Mouse (Mus musculus) heart, embryonic 12.5 days (tissue): Measurements from ENCODE around the gene Lrp1. TPM values are rescaled to one million over a fixed set of nuclear protein-coding genes. Genes with fewer than 3 reads are reported as not detected.

ENCODE experiments used
- ATAC-seq: fragments of 200-750 bp; cut with Nextera tagmentation; 2 replicates; pipeline ENCODE4 v1.8.0; 2017; ENCODE audit warnings: moderate TSS enrichment, moderate library complexity; ENCODE audit not compliant: insufficient number of reproducible peaks, low FRiP score
- H3K27ac ChIP-seq: fragments of 300-500 bp; sonication (generic); 2 replicates; pipeline ENCODE4 v1.5.1; 2016; ENCODE audit warnings: mild to moderate bottlenecking, moderate library complexity; ENCODE audit not compliant: poor library complexity, severe bottlenecking
- H3K27me3 ChIP-seq: fragments of 300-500 bp; sonication (generic); replicated peaks from 2 replicates; pipeline ENCODE4 v1.6.1; 2016; ENCODE audit warnings: mild to moderate bottlenecking, moderate library complexity
- H3K36me3 ChIP-seq: fragments of 300-500 bp; sonication (generic); 2 replicates; pipeline ENCODE4 v1.6.1; 2016; ENCODE audit warnings: mild to moderate bottlenecking, moderate library complexity
- H3K4me1 ChIP-seq: fragments of 300-500 bp; sonication (generic); replicated peaks from 2 replicates; pipeline ENCODE4 v1.6.1; 2016; ENCODE audit warnings: mild to moderate bottlenecking
- H3K4me2 ChIP-seq: fragments of 300-500 bp; sonication (generic); 2 replicates; pipeline ENCODE4 v1.6.1; 2016; ENCODE audit warnings: mild to moderate bottlenecking, moderate library complexity
- H3K4me3 ChIP-seq: fragments of 300-500 bp; sonication (generic); 2 replicates; pipeline ENCODE4 v1.5.1; 2016; ENCODE audit warnings: mild to moderate bottlenecking
- H3K9ac ChIP-seq: fragments of 300-500 bp; sonication (generic); 2 replicates; pipeline ENCODE4 v1.6.1; 2016; ENCODE audit warnings: mild to moderate bottlenecking, moderate library complexity
- H3K9me3 ChIP-seq: fragments of 300-500 bp; sonication (generic); replicated peaks from 2 replicates; pipeline ENCODE4 v1.6.1; 2016; ENCODE audit warnings: mild to moderate bottlenecking, moderate library complexity
- WGBS: fragments of 180-500 bp; shearing (Covaris S2); methylation state at CpG from one replicate; pipeline ENCODE4 v1.1.7; 2016; 5-methylcytosine and 5-hydroxymethylcytosine counted together
- polyA plus RNA-seq: library from polyadenylated mRNA; unstranded; fragments of >200 nt; fragmentation: Nextera tagmentation; extraction: Ambion mirVana; gene quantifications from 2 replicates; pipeline ENCODE4 v1.2.1, GENCODE M21; 2016

Gene Lrp1
- polyA plus RNA-seq, 1 experiment from 2014 or later: 43.3 TPM

- H3K27me3 ChIP-seq: no peaks in the 10 kb centered on the region
- ATAC-seq: no peak
- H3K27ac ChIP-seq: no peak overlapping the region
- H3K4me1 ChIP-seq: peaks cover 25% of the 10 kb centered on the region
- H3K36me3 ChIP-seq: peaks cover 73% of the 10 kb centered on the region
- H3K4me3 ChIP-seq: no peak overlapping the region
- no peak overlapping the region for H3K9ac ChIP-seq
- 79% methylated on average over 8 of the region's 8 CpGs for WGBS
- H3K9me3 ChIP-seq: no peaks in the 10 kb centered on the region
- no peak overlapping the region for H3K4me2 ChIP-seq
Measured at GRCm38 (mm10) chr10:127587776-127588175, 33.2 kb downstream of the Lrp1 start.

GRCm38 (mm10) chr10:127586209-127586608, 34.7 kb downstream of the Lrp1 start:
- 85% methylated on average over 4 of the region's 4 CpGs for WGBS
- Histone ChIP-seq H3K36me3 (peaks cover 79% of the 10 kb centered on the region), H3K9ac (no peak overlapping the region), H3K4me3 (no peak overlapping the region), H3K27me3 (no peaks in the 10 kb centered on the region), H3K4me2 (no peak overlapping the region), H3K9me3 (no peaks in the 10 kb centered on the region), H3K4me1 (peaks cover 9% of the 10 kb centered on the region), H3K27ac (no peak overlapping the region)
- no peak for ATAC-seq

- ATAC-seq: no peak
- H3K27me3 ChIP-seq: no peaks in the 10 kb centered on the region
- H3K9ac ChIP-seq: no peak overlapping the region
- H3K4me2 ChIP-seq: no peak overlapping the region
- H3K36me3 ChIP-seq: peaks cover 80% of the 10 kb centered on the region
- no peak overlapping the region for H3K4me3 ChIP-seq
- H3K4me1 ChIP-seq: peaks cover 3% of the 10 kb centered on the region; the same call in 1 of the 2 replicates
- whole genome bisulfite sequencing: 87% methylated on average over 2 of the region's 2 CpGs
- H3K27ac ChIP-seq: no peak overlapping the region
- H3K9me3 ChIP-seq: no peaks in the 10 kb centered on the region
Measured at GRCm38 (mm10) chr10:127585598-127585997, 35.4 kb downstream of the Lrp1 start.

GRCm38 (mm10) chr10:127583649-127584048, 37.3 kb downstream of the Lrp1 start:
- Histone ChIP-seq H3K27me3 (no peaks in the 10 kb centered on the region), H3K4me2 (no peak overlapping the region), H3K4me3 (no peak overlapping the region), H3K9ac (no peak overlapping the region), H3K36me3 (peaks cover 67% of the 10 kb centered on the region), H3K4me1 (no peaks in the 10 kb centered on the region), H3K9me3 (no peaks in the 10 kb centered on the region), H3K27ac (no peak overlapping the region)
- WGBS: 74% methylated on average over 8 of the region's 8 CpGs
- peak; percentile 27; the same call in 1 of the 2 replicates for ATAC-seq

GRCm38 (mm10) chr10:127581291-127581690, 39.7 kb downstream of the Lrp1 start:
- Histone ChIP-seq H3K36me3 (peaks cover 71% of the 10 kb centered on the region), H3K4me2 (no peak overlapping the region)
- ATAC-seq: no peak

DNA sequence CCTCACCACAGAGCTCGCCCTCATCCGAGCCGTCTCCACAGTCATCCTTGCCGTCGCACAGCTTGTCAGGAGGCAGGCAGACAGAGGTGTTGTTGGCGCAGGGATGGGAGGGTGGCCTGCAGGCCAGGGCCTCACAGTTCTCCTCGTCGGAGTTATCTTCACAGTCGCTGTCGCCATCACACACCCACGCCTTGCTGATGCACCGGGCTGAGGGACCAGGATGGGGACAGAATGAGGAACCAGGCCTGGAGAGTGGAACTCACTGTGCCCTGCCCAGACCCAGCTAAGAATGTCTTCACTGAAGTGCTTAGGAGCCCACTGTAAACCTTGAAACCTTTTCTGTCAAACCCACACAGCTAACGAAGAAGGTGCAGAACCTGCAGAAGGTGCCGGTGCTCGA, 43.0 kb downstream of the Lrp1 start:
- Histone ChIP-seq H3K9ac (no peak overlapping the region), H3K9me3 (no peaks in the 10 kb centered on the region), H3K27ac (no peak overlapping the region), H3K36me3 (peaks cover 78% of the 10 kb centered on the region), H3K4me3 (no peak overlapping the region), H3K27me3 (no peaks in the 10 kb centered on the region), H3K4me2 (no peak overlapping the region), H3K4me1 (peaks cover 4% of the 10 kb centered on the region; the same call in 1 of the 2 replicates)
- WGBS: 77% methylated on average over 15 of the region's 15 CpGs
- no peak for ATAC-seq

More at GRCm38 (mm10) chr10:127581291-127581690, 39.7 kb downstream of the Lrp1 start:
- 66% methylated on average over 9 of the region's 9 CpGs for WGBS
- peaks cover 4% of the 10 kb centered on the region; the same call in 1 of the 2 replicates for H3K4me1 ChIP-seq
- no peak overlapping the region for H3K4me3 ChIP-seq
- H3K9me3 ChIP-seq: no peaks in the 10 kb centered on the region
- no peaks in the 10 kb centered on the region for H3K27me3 ChIP-seq
- no peak overlapping the region for H3K9ac ChIP-seq
- H3K27ac ChIP-seq: no peak overlapping the region

- Histone ChIP-seq H3K9me3 (no peaks in the 10 kb centered on the region), H3K27me3 (no peaks in the 10 kb centered on the region), H3K4me3 (no peak overlapping the region), H3K36me3 (peaks cover 78% of the 10 kb centered on the region), H3K27ac (no peak overlapping the region), H3K4me2 (no peak overlapping the region), H3K9ac (no peak overlapping the region), H3K4me1 (peaks cover 4% of the 10 kb centered on the region; the same call in 1 of the 2 replicates)
- 84% methylated on average over 9 of the region's 9 CpGs for WGBS
- no peak for ATAC-seq
Measured at GRCm38 (mm10) chr10:127577156-127577555, 43.8 kb downstream of the Lrp1 start.

GRCm38 (mm10) chr10:127576381-127576961, 44.5 kb downstream of the Lrp1 start:
- Histone ChIP-seq H3K36me3 (peaks cover 75% of the 10 kb centered on the region), H3K4me3 (no peak overlapping the region), H3K27ac (no peak overlapping the region), H3K27me3 (no peaks in the 10 kb centered on the region), H3K9me3 (no peaks in the 10 kb centered on the region), H3K9ac (no peak overlapping the region), H3K4me1 (peaks cover 4% of the 10 kb centered on the region; the same call in 1 of the 2 replicates), H3K4me2 (no peak overlapping the region)
- ATAC-seq: no peak
- 57% methylated on average over 18 of the region's 18 CpGs for WGBS

DNA sequence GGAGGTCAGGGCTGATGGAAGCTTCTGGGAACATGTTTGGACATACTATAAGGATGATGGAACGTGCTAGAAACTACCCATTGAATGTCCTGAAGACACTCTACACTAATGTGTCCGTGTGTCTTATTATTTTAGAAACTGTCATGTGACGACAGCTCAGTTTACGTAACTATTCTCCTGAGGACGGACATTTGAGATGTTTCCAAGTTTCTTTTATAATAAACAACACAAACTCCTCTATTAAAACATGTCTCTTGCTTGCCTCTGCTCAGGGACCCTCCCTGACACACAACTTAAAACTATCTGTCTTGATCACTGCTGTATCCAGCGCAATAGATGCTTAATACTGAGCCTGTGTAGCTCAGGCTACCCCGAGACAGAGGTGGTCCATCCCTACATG, 45.2 kb downstream of the Lrp1 start:
- no peaks in the 10 kb centered on the region for H3K27me3 ChIP-seq
- no peak for ATAC-seq
- H3K4me3 ChIP-seq: no peak overlapping the region
- peaks cover 4% of the 10 kb centered on the region; the same call in 1 of the 2 replicates for H3K4me1 ChIP-seq
- H3K27ac ChIP-seq: no peak overlapping the region
- WGBS: 86% methylated on average over 7 of the region's 7 CpGs
- H3K9ac ChIP-seq: no peak overlapping the region
- no peak overlapping the region for H3K4me2 ChIP-seq
- H3K36me3 ChIP-seq: peaks cover 79% of the 10 kb centered on the region
- no peaks in the 10 kb centered on the region for H3K9me3 ChIP-seq

DNA sequence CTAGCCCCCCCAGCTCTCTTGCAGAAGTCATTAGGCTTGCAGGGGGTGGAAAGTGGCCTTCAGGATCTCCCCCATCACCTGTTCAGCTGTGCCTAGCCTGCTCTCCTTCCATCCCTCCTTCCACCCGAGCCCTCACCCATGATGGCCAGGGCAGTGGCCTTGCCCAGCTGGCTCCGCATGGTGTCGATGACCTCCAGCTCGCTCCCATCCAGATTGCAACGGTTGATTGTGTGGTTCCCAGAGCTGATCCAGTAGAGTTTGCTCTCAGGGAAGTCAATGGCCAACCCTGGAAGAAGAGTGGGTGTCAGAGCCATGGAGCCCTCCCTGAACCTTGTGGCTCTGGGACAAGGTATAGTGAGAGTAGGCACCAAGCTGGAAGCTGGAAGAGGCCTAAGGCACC, 48.7 kb downstream of the Lrp1 start:
- no peak for ATAC-seq
- no peak overlapping the region for H3K4me3 ChIP-seq
- no peak overlapping the region for H3K27ac ChIP-seq
- peaks cover 74% of the 10 kb centered on the region for H3K36me3 ChIP-seq
- no peaks in the 10 kb centered on the region for H3K9me3 ChIP-seq
- H3K9ac ChIP-seq: no peak overlapping the region
- no peaks in the 10 kb centered on the region for H3K27me3 ChIP-seq
- H3K4me2 ChIP-seq: no peak overlapping the region
- H3K4me1 ChIP-seq: peaks cover 7% of the 10 kb centered on the region; the same call in 1 of the 2 replicates
- WGBS: 80% methylated on average over 5 of the region's 5 CpGs

GRCm38 (mm10) chr10:127570937-127571641, 49.9 kb downstream of the Lrp1 start:
- 0 out of 2 replicates have a peak, but pooled peaks cover 3% of the 10 kb centered on the region for H3K4me1 ChIP-seq
- H3K9ac ChIP-seq: no peak overlapping the region
- H3K4me2 ChIP-seq: no peak overlapping the region
- H3K36me3 ChIP-seq: peaks cover 75% of the 10 kb centered on the region
- H3K9me3 ChIP-seq: no peaks in the 10 kb centered on the region
- no peak overlapping the region for H3K4me3 ChIP-seq
- ATAC-seq: no peak
- no peak overlapping the region for H3K27ac ChIP-seq
- WGBS: 86% methylated on average over 17 of the region's 17 CpGs
- no peaks in the 10 kb centered on the region for H3K27me3 ChIP-seq
